Mouse (Mus musculus): ENCODE measurements at regions not wholly inside any gene's neighbourhood (a gene's known extent, or its start where the extent isn't known, plus 50 kb on each side); places are given as distances from the start of the nearest gene placed in this dataset.

GRCm38 (mm10) chr12:71624076-71624475, 206.8 kb upstream of the Daam1 start:
- no peak for TF ChIP-seq GATA1 (IDR thresholded peaks at IDR 0.05; ENCODE audit: borderline replicate concordance, low read length)
- no peak for TF ChIP-seq FLI1 (IDR thresholded peaks at IDR 0.05; ENCODE audit: low read length)
